Mouse (Mus musculus): Measurements from ENCODE around the gene Gm9758. TPM values are rescaled to one million over a fixed set of nuclear protein-coding genes. Genes with fewer than 3 reads are reported as not detected.
A peak's percentile ranks its signal among the peaks of the same experiment; 100 is the strongest.
"Not testable (repeated sequence)": the region's sequence is repeated elsewhere in the genome, so short reads cannot be mapped to it uniquely, and the experiment has no call there.

Gm9758 gene
- total RNA-seq (2021) = not detected
- long read RNA-seq, experiment 1 = 0 reads
- long read RNA-seq, experiment 2 = 0 reads

DNA sequence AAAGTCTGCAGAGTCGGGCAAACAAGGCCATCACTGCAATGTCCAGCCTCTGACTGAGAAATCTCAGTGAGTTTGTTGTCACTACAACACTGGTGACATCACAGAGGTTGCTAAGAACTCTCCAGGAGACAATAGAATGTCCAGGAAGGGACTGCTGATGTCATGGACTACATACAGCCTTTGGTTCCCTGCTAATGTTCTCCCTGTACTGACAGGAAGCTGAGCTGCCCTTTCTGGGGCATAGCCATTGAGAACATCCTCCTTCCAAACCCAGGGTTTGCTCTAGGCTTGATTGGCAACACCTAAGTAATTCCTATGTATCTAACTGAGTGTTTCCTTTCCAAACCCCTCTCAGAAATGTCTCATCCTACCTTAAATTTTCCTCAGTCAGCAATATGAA lies at the start of gene Gm9758:
TSS of gene Gm9758 (minus strand) at position 101 of the 400 bp plus-strand sequence.
- H3K4me3 ChIP-seq; intact Hi-C loops (cut with DNase I); DNase-seq; H3K27ac ChIP-seq: not testable (repeated sequence)

GRCm38 (mm10) chr5:14963821-14964220 lies 49.1 kb upstream of the Gm9758 start:
- H3K27ac ChIP-seq; intact Hi-C loops (cut with DNase I): not testable (repeated sequence)
- peak; percentile 15; the same call in 1 of the 2 replicates for TF ChIP-seq CTCF (IDR thresholded peaks at IDR 0.05)

DNA sequence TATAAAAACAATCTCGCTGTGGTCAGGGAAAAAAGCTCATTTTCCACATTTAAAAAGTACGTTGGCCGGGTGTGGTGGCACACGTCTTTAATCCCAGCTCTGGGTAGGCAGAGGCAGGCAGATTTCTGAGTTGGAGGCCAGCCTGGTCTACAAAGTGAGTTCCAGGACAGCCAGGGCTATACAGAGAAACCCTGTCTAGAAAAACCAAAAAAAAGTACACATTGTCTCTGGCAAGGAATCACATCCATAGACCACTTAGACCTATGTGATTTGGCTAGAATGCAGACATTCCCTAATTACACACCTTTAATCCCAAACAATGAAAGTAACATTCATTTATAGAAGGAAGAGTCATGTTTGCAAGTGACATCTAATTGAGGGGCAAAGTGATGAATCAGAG lies 46.8 kb upstream of the Gm9758 start:
- H3K4me3 ChIP-seq; intact Hi-C loops (cut with DNase I); DNase-seq: not testable (repeated sequence)

More at GRCm38 (mm10) chr5:14963821-14964220, 49.1 kb upstream of the Gm9758 start:
- not testable (repeated sequence) for DNase-seq, H3K4me3 ChIP-seq

DNA sequence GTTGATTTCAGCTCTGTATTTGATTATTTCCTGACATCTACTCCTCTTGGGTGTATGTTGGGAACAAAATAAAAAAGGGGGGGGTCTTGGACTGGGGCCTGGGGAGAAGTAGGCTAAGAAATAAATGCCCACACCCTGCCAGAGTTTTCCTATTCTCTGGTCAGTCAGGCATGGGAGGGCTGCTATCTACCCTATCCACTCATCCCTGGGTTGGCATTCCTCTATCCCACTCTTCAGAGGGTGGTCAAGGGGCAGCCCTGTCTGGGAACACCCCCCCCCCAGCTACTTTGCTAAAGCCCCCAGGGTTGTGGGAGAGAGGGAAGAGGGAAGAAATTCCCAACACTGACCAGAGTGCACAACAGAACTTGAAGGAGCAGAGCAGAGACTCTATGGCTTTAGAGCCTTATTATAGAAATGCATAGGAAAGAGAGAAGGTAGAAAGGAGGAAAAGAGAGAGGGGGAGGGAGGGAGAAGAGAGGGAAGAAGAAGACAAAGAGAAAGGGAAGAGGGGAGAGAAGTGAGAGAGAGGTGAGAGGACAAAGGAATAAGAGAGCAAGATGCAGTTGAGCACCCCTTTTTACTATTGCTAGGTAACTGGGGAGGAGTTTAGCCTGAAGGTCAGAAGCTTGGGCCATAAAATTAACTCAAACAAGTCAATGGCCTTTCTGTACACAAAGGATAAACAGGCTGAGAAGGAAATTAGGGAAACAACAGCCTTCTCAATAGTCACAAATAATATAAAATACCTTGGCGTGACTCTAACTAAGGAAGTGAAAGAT lies 41.4 kb upstream of the Gm9758 start:
- H3K27ac ChIP-seq; H3K4me3 ChIP-seq; intact Hi-C loops (cut with DNase I); DNase-seq: not testable (repeated sequence)

More for the DNA sequence above, 46.8 kb upstream of the Gm9758 start:
- not testable (repeated sequence) for H3K27ac ChIP-seq

DNA sequence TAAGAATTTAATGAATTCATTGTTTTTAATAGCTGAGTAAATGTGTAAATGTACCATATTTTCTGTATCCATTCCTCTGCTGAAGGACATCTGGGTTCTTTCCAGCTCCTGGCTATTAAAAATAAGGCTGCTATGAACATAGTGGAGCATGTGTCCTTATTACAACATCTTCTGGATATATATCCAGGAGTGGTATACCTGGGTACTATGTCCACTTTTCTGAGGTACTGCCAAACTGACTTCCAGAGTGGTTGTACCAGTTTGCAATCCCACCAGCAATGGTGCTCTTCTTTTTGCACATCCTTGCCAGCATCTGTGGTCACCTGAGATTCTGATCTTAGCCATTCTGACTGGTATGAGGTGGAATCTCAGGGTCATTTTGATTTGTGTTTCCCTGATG lies 38.9 kb upstream of the Gm9758 start:
- H3K4me3 ChIP-seq; intact Hi-C loops (cut with DNase I); H3K27ac ChIP-seq; DNase-seq: not testable (repeated sequence)

- DNase-seq; H3K4me3 ChIP-seq; intact Hi-C loops (cut with DNase I); H3K27ac ChIP-seq: not testable (repeated sequence)
Measured at GRCm38 (mm10) chr5:14952749-14953148, 38.0 kb upstream of the Gm9758 start.

DNA sequence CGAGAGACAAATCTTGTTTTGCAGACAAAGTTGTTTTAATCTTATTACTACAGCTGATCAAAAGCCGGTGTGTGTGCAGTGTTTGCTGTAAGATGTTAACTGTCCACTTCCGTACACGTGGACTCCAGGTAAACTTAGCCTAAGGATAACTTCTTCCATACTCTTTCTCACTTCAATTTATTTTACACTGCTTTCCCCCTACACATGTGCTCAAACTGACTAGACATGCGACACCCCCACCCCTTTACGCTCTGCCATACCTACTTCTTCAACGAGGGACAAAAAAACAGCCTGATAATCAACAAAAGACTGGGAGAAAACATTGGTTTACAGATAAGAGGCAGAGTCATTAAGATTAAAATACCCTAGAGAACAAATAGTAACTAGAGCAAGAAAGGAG lies 37.1 kb upstream of the Gm9758 start:
- H3K27ac ChIP-seq; intact Hi-C loops (cut with DNase I); H3K4me3 ChIP-seq; DNase-seq: not testable (repeated sequence)

GRCm38 (mm10) chr5:14947482-14948198 lies 32.9 kb upstream of the Gm9758 start:
- DNase-seq; intact Hi-C loops (cut with DNase I): not testable (repeated sequence)

DNA sequence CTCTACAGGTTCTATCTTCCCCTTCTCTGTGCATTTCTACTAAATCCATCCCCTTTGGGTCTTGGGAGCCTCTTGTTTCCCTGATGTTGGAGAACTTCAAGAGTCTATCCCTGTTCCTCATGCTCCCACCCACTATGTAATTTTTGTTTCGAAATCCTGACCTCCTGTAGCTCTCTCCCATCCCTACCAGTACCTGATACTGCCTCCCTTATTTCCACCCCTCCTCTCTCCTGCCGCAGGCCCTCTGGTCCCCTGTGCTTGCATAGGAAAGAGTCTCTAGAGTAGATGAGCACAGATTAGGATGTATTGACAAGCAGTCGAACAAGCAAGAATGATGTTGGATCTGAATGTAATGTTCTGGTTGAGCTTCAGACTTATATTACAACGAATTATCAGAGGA lies 30.8 kb upstream of the Gm9758 start:
- H3K27ac ChIP-seq; intact Hi-C loops (cut with DNase I); H3K4me3 ChIP-seq; DNase-seq: not testable (repeated sequence)

More at GRCm38 (mm10) chr5:14947482-14948198, 32.9 kb upstream of the Gm9758 start:
- H3K27ac ChIP-seq, H3K4me3 ChIP-seq: not testable (repeated sequence)

DNA sequence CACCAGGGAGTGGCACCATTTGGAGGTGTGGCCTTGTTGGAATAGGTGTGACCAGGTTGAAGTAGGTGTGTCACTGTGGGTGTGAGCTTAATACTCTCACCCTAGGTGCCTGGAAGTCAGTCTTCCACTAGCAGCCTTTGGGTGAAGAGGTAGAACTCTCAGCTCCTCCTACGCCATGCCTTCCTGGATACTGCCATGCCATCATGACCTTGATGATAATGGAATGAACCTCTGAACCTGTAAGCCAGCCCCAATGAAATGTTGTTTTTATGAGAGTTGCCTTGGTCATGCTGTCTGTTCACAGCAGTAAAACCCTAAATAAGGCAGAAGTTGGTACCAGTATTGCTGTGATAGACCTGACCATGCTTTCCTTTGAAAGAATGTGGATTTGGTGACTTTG lies 26.3 kb upstream of the Gm9758 start:
- DNase-seq; H3K4me3 ChIP-seq; H3K27ac ChIP-seq; intact Hi-C loops (cut with DNase I): not testable (repeated sequence)

DNA sequence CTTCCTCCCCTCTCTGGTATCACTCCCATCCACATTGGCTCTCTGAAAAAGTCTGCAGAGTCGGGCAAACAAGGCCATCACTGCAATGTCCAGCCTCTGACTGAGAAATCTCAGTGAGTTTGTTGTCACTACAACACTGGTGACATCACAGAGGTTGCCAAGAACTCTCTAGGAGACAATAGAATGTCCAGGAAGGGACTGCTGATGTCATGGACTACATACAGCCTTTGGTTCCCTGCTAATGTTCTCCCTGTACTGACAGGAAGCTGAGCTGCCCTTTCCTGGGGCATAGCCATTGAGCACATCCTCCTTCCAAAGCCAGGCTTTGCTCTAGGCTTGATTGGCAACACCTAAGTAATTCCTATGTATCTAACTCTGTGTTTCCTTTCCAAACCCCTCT lies 23.6 kb upstream of the Gm9758 start, which contains the start of gene Speer4e:
TSS of gene Speer4e (minus strand) at position 101 of the 400 bp plus-strand sequence.
- intact Hi-C loops (cut with DNase I); DNase-seq; H3K27ac ChIP-seq; H3K4me3 ChIP-seq: not testable (repeated sequence)

DNA sequence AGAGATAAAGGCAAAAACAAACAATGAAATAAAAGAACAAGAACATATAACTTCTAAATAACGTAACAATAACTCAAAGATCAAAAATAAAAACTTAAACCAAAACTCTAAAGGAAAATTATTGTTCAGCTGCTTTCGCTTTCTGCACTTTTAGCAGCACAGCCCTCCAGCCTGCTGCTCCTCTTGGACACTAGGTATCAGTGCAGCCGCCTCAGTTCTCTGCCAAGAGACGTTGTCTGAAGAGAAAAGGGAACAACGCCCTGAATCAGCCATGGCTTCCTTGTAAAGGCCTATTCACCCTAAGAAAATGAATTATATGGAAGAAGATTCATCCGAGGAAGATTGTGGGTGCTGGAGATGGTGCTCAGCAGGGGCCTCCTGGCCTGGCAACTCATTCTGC lies 19.0 kb upstream of the Gm9758 start:
- H3K4me3 ChIP-seq; intact Hi-C loops (cut with DNase I); DNase-seq; H3K27ac ChIP-seq: not testable (repeated sequence)

DNA sequence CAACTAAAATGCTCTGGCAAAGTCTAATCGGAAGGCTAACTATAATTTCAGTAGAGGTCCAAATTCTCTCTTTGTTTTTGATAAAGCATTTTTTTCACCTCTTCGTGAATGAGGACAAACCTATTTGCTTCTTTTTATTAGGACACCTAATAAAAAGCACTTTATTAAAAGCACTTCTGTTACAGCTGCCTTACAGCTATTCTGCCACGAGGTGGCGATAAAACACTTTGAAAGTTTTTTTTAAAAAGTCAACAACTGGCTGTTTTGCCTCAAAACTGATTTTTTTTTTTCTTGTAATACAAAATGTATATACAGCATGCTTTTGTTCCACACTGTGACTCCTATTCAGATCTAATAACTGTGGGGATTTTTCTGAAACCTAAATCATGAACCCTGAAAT lies 12.3 kb upstream of the Gm9758 start:
- TF ChIP-seq CTCF (IDR thresholded peaks at IDR 0.05) = peak; percentile 30
- H3K27ac ChIP-seq; H3K4me3 ChIP-seq; intact Hi-C loops (cut with DNase I); DNase-seq: not testable (repeated sequence)

DNA sequence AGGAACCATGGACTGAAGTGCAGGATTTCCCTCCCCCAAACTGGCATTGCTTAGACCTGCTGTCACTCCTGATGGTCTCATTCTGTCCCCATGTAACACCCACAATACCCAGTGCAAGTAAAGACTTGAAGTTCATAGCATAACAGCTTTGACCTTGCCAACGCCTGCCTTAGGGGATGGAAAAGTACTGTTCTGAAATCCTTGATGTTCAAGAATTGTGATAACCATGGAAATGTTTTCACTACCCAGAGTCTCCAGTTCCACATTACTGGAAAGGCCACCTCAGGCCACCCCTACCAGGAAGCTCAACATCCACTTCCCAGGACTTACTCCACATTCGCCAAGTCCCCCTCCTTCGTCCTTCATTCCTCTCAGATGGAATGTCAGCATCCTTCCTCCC lies 338 bp downstream of the Gm9758 start:
- intact Hi-C loops (cut with DNase I); H3K4me3 ChIP-seq; DNase-seq; H3K27ac ChIP-seq: not testable (repeated sequence)

Data from gastrocnemius, adult 2 months (tissue).